ENCODE assay signal across 8 mouse cellular contexts in genomic region chr2:163054335-163054840, GRCm38 (mm10). TPM values are rescaled to one million over a fixed set of nuclear protein-coding genes. Genes with fewer than 3 reads are reported as not detected.
DNase-seq lines count a peak whose midpoint lies in the region; ATAC-seq lines count a peak whose summit lies in the region.

Gene Mybl2 (plus strand): TSS chr2:163054687.

- H3K9me3 ChIP-seq in intestine, embryonic 14.5 days (ENCODE audit: control insufficient read depth, low read length), result no peaks in the 10 kb centered on the region

- peak within 1 kb of the TSS; percentile 65 for H3K4me3 ChIP-seq in intestine, embryonic 14.5 days (ENCODE audit: low read depth, low read length)

- WGBS in intestine, embryonic 14.5 days, result under 1% methylated on average over 48 of the region's 48 CpGs

- ATAC-seq in intestine, embryonic 14.5 days (replicated peaks; ENCODE audit: low FRiP score, low TSS enrichment, low read depth), result peak; percentile 98

- peaks cover 20% of the 10 kb centered on the region for H3K4me1 ChIP-seq in intestine, embryonic 14.5 days (replicated peaks; ENCODE audit: control insufficient read depth, insufficient read depth, low read length)

- H3K27ac ChIP-seq in intestine, embryonic 14.5 days (ENCODE audit: low read depth), result peak within 1 kb of the TSS; percentile 57

- H3K4me2 ChIP-seq in intestine, embryonic 14.5 days (ENCODE audit: low read length), result peak within 1 kb of the TSS; percentile 98

- peak within 1 kb of the TSS; percentile 69 for H3K9ac ChIP-seq in intestine, embryonic 14.5 days (ENCODE audit: low read length)

- peak; percentile 83 to 85 for DNase-seq in adrenal gland, adult 18-20 months (ENCODE audit: low spot score in 2 of 2)
- peak; percentile 99 for DNase-seq in embryo, embryonic 11 days
- peak; percentile 90 for DNase-seq in gastrocnemius, postnatal 25 days
- peak; percentile 94 for DNase-seq in intestine, embryonic 14.5 days (ENCODE audit: low spot score)
- peak; percentile 75 to 83 for DNase-seq in left cerebral cortex, postnatal 14 days (ENCODE audit: low spot score in 2 of 2)
- DNase-seq in mesoderm, embryonic 11.5 days (ENCODE audit: low read depth, low spot score), result peak; percentile 97
- DNase-seq in right cerebral cortex, postnatal 36 days (ENCODE audit: low spot score in 2 of 2), result peak; percentile 67 to 72
- DNase-seq in yolk sac, embryonic 10.5 days (ENCODE audit: low spot score), result peak; percentile 95

- H3K36me3 ChIP-seq in intestine, embryonic 14.5 days (ENCODE audit: control insufficient read depth, insufficient read depth, low read length), result 0 out of 2 replicates have a peak, but pooled peaks cover 2% of the 10 kb centered on the region

- intact Hi-C loops in left cerebral cortex, postnatal 14 days (cut with DNase I), result no loop called here

- no peaks in the 10 kb centered on the region for H3K27me3 ChIP-seq in intestine, embryonic 14.5 days (replicated peaks; ENCODE audit: control insufficient read depth, insufficient read depth, low read length)

RNA-seq across cellular contexts. Expression of gene Mybl2, which starts in this region (rescaled TPM):
- total RNA-seq in adrenal gland, adult 18-20 months (2021), result 1 to 10 TPM; 1.6 to 1.9 TPM
- total RNA-seq in gastrocnemius, postnatal 25 days (2021), result under 1 TPM; 0.56 to 0.70 TPM
- polyA plus RNA-seq in intestine, embryonic 14.5 days (2014; fragmentation: Nextera tagmentation; extraction: Ambion mirVana), result 26.4 and 27.7 TPM in 2 replicates
- 1 to 10 TPM; 2.0 to 2.4 TPM for total RNA-seq in left cerebral cortex, postnatal 14 days (2021)

Comparison
In these comparisons a context has a peak if more than half of its experiments do, and no peak if none do; other contexts are left out.
1. Peak in every context shown above with its lines: DNase-seq, ATAC-seq, H3K4me3 ChIP-seq and H3K27ac ChIP-seq.
2. Peak in DNase-seq in gastrocnemius, postnatal 25 days; RNA of the gene not detected or under 1 TPM.